Mouse (Mus musculus): ENCODE data around the gene E030025P04Rik.

- TF ChIP-seq CTCF (IDR thresholded peaks at IDR 0.05; ENCODE audit: borderline replicate concordance, insufficient read depth, low read length) = no peak
- TF ChIP-seq POLR2A (IDR thresholded peaks at IDR 0.05; ENCODE audit: low read depth, low read length) = 0 out of 2 replicates have a peak, but pooled peaks have one; percentile 19
Measured at GRCm38 (mm10) chr11:109109056-109109455, 35.1 kb downstream of the E030025P04Rik start.
